Comparison of ENCODE assay signal across 12 mouse cellular contexts in genomic region chr16:50030905-50031369, GRCm38 (mm10).
DNase-seq lines count a peak whose midpoint lies in the region; ATAC-seq and TF ChIP-seq lines count a peak whose summit lies in the region.
"Had no signal": no experiment of that assay in that cellular context is flagged by ENCODE, and none has a peak within 500 bp of the region (broad histone marks: within the 10 kb centered on the region; RNA-seq: fewer than 3 reads in every experiment).

No protein-coding gene starts in this region.

- 18% methylated on average over 2 of the region's 2 CpGs for WGBS in limb, embryonic 13.5 days
- WGBS in limb, embryonic 10.5 days, result 36% methylated on average over 2 of the region's 2 CpGs
- 11% methylated on average over 2 of the region's 2 CpGs for WGBS in large intestine, adult 2 months

- ATAC-seq in limb, embryonic 13.5 days (ENCODE audit: low FRiP score, low read depth), result peak; percentile 38; the same call in 1 of the 2 replicates
- peak; percentile 56 for ATAC-seq in G1E (ENCODE audit: extremely low read depth, insufficient number of reproducible peaks, low FRiP score, poor library complexity, severe bottlenecking)

- no peak for TF ChIP-seq CTCF in G1E (IDR thresholded peaks at IDR 0.05; ENCODE audit: low read depth, low read length)

- no peak overlapping the region for H3K4me2 ChIP-seq in limb, embryonic 13.5 days (replicated peaks)
- H3K4me2 ChIP-seq: heart, embryonic 11.5 days; hindbrain, embryonic 13.5 days; kidney, embryonic 15.5 days; limb, embryonic 15.5 days had no signal

- no peaks in the 10 kb centered on the region for H3K27me3 ChIP-seq in limb, embryonic 13.5 days
- H3K27me3 ChIP-seq in limb, embryonic 10.5 days (ENCODE audit: low read depth, poor library complexity, severe bottlenecking), result no peaks in the 10 kb centered on the region
- H3K27me3 ChIP-seq in G1E (ENCODE audit: insufficient read depth, low read length), result no peaks in the 10 kb centered on the region
- H3K27me3 ChIP-seq: hindbrain, embryonic 13.5 days; kidney, embryonic 15.5 days; limb, embryonic 15.5 days had no signal

- H3K9ac ChIP-seq in limb, embryonic 13.5 days, result no peak overlapping the region
- H3K9ac ChIP-seq: hindbrain, embryonic 13.5 days; kidney, embryonic 15.5 days; limb, embryonic 15.5 days had no signal

- H3K27ac ChIP-seq in limb, embryonic 13.5 days, result 0 out of 2 replicates have a peak overlapping the region, but pooled peaks have one; percentile 1
- no peak overlapping the region for H3K27ac ChIP-seq in limb, embryonic 10.5 days
- H3K27ac ChIP-seq: hindbrain, embryonic 13.5 days; kidney, embryonic 15.5 days; limb, embryonic 15.5 days had no signal

- DNase-seq in limb, embryonic 10.5 days (ENCODE audit: low spot score), result no peak
- DNase-seq in 416B (ENCODE audit: low read depth), result peak; percentile 95
- no peak for DNase-seq in G1E (ENCODE audit: low spot score)
- DNase-seq in large intestine, adult 2 months (ENCODE audit: low read depth, low spot score), result peak; percentile 27
- DNase-seq in left cerebral cortex, adult 18-20 months (ENCODE audit: low spot score in 2 of 2), result no peak
- no peak for DNase-seq in adrenal gland, postnatal 25 days
- DNase-seq in adipocyte (ENCODE audit: low spot score), result no peak

- no peaks in the 10 kb centered on the region for H3K9me3 ChIP-seq in limb, embryonic 13.5 days
- H3K9me3 ChIP-seq in limb, embryonic 10.5 days (replicated peaks), result no peaks in the 10 kb centered on the region
- no peaks in the 10 kb centered on the region for H3K9me3 ChIP-seq in G1E (replicated peaks)
- H3K9me3 ChIP-seq: hindbrain, embryonic 13.5 days; kidney, embryonic 15.5 days; limb, embryonic 15.5 days had no signal

- H3K36me3 ChIP-seq in limb, embryonic 13.5 days, result no peaks in the 10 kb centered on the region
- H3K36me3 ChIP-seq in limb, embryonic 10.5 days, result no peaks in the 10 kb centered on the region
- no peaks in the 10 kb centered on the region for H3K36me3 ChIP-seq in G1E (replicated peaks)
- H3K36me3 ChIP-seq: hindbrain, embryonic 13.5 days; kidney, embryonic 15.5 days; limb, embryonic 15.5 days had no signal

- peaks cover 15% of the 10 kb centered on the region for H3K4me1 ChIP-seq in limb, embryonic 13.5 days
- peaks cover 30% of the 10 kb centered on the region for H3K4me1 ChIP-seq in limb, embryonic 10.5 days
- peaks cover 70% of the 10 kb centered on the region for H3K4me1 ChIP-seq in G1E (ENCODE audit: insufficient read depth, low read depth, low read length)
- H3K4me1 ChIP-seq: kidney, embryonic 15.5 days had no signal

- H3K4me3 ChIP-seq in limb, embryonic 13.5 days, result no peak overlapping the region
- H3K4me3 ChIP-seq in limb, embryonic 10.5 days, result no peak overlapping the region
- no peak overlapping the region for H3K4me3 ChIP-seq in G1E (ENCODE audit: low read depth, low read length)
- H3K4me3 ChIP-seq: hindbrain, embryonic 13.5 days; kidney, embryonic 15.5 days; limb, embryonic 15.5 days had no signal

Comparison
In these comparisons a context has a peak if more than half of its experiments do, and no peak if none do; other contexts are left out.
1. DNase-seq: peak in 416B (single experiment) and large intestine, adult 2 months (single experiment); none in limb, embryonic 10.5 days (single experiment), G1E (single experiment), left cerebral cortex, adult 18-20 months (0 of 2), adrenal gland, postnatal 25 days (single experiment) and adipocyte (single experiment).